In genomic region chr5:142669726-142670125, GRCm38 (mm10) we compare ENCODE assay signal across 10 mouse cellular contexts. TPM values are rescaled to one million over a fixed set of nuclear protein-coding genes. Genes with fewer than 3 reads are reported as not detected.
A peak's percentile ranks its signal among the peaks of the same experiment; 100 is the strongest.
DNase-seq lines count a peak whose midpoint lies in the region; TF ChIP-seq lines count a peak whose summit lies in the region.
"Had no signal": no experiment of that assay in that cellular context is flagged by ENCODE, and none has a peak within 500 bp of the region (broad histone marks: within the 10 kb centered on the region; RNA-seq: fewer than 3 reads in every experiment).

No protein-coding gene starts in this region.

- no peaks in the 10 kb centered on the region for H3K27me3 ChIP-seq in kidney, adult 2 months (replicated peaks; ENCODE audit: control insufficient read depth, insufficient read depth, low read length)

- no peak overlapping the region for H3K27ac ChIP-seq in kidney, adult 2 months (ENCODE audit: insufficient read depth, low read depth, low read length)

- peaks cover 5% of the 10 kb centered on the region for H3K36me3 ChIP-seq in kidney, adult 2 months (ENCODE audit: control insufficient read depth, insufficient read depth, low read length)

- WGBS in kidney, adult 2 months = 78% methylated on average over 7 of the region's 7 CpGs

- intact Hi-C loops in left cerebral cortex, postnatal 14 days (cut with DNase I) = loop anchor here (2.0 kb wide), 1 partner anchor 47 kb away; no protein-coding TSS in a partner anchor

- no peak overlapping the region for H3K4me3 ChIP-seq in kidney, adult 2 months (ENCODE audit: insufficient read depth, low read depth, low read length)
- H3K4me3 ChIP-seq: megakaryocyte, embryonic 14.5 days had no signal

- no peaks in the 10 kb centered on the region for H3K4me1 ChIP-seq in kidney, adult 2 months (ENCODE audit: control insufficient read depth, insufficient read depth, low read length)

- TF ChIP-seq POLR2A in kidney, adult 2 months (IDR thresholded peaks at IDR 0.05; ENCODE audit: low read depth, low read length) = no peak

- peak; percentile 31; the same call in 1 of the 2 replicates for TF ChIP-seq CTCF in kidney, adult 2 months (conservative IDR thresholded peaks at IDR 0.05; ENCODE audit: insufficient read depth, insufficient read length, low read depth, low read length)

- DNase-seq in kidney, adult 2 months = no peak
- no peak for DNase-seq in kidney, adult 9 months
- peak; percentile 26 for DNase-seq in ZHBTc4 (ENCODE audit: low read depth, low spot score)
- DNase-seq in cerebellum, adult 18-20 months = peak; percentile 76 to 84
- peak; percentile 34 to 77 for DNase-seq in left cerebral cortex, postnatal 14 days (ENCODE audit: low spot score in 2 of 2)
- DNase-seq in embryo, embryonic 9.5 days (ENCODE audit: extremely low spot score) = no peak
- DNase-seq in Muller cell, postnatal 12 days (ENCODE audit: inconsistent ontology term) = no peak
- no peak for DNase-seq in thymus, adult 18-20 months
- DNase-seq: kidney, adult 11 months had no signal

RNA-seq across cellular contexts. Expression of gene Slc29a4, which starts 22.6 kb away (rescaled TPM):
- 0.92 and 1.1 TPM in 2 replicates for polyA plus RNA-seq in kidney, adult 2 months (2012; rRNA removed)
- total RNA-seq in left cerebral cortex, postnatal 14 days (2021) = 10 to 100 TPM; 36.9 to 46.7 TPM

RNA-seq across cellular contexts. Expression of gene Wipi2, which starts 42.2 kb away (rescaled TPM):
- 61.0 and 63.7 TPM in 2 replicates for polyA plus RNA-seq in kidney, adult 2 months (2012; rRNA removed)
- 10 to 100 TPM; 89.6 to 91.7 TPM for total RNA-seq in left cerebral cortex, postnatal 14 days (2021)

Comparison
In these comparisons a context has a peak if more than half of its experiments do, and no peak if none do; other contexts are left out.
1. DNase-seq: peak in ZHBTc4 (single experiment), cerebellum, adult 18-20 months (2 of 2) and left cerebral cortex, postnatal 14 days (2 of 2); none in kidney, adult 2 months (single experiment), kidney, adult 9 months (single experiment), embryo, embryonic 9.5 days (single experiment), Muller cell, postnatal 12 days (single experiment) and thymus, adult 18-20 months (0 of 2).